Mouse (Mus musculus) induced T-regulatory cell, adult 2 months (primary cell): Measurements from ENCODE around the gene Mrpl9.

ENCODE experiments used
- DNase-seq: peaks from one replicate; pipeline ENCODE4 v3.0.0-alpha.2; 2012; ENCODE audit warnings: low read depth

The Mrpl9 gene

GRCm38 (mm10) chr3:94465632-94466430 lies 22.7 kb downstream of the Mrpl9 start:
- no peak for DNase-seq

- no peak for DNase-seq
Measured at GRCm38 (mm10) chr3:94468931-94469330, 25.8 kb downstream of the Mrpl9 start.

GRCm38 (mm10) chr3:94472447-94473114 lies 29.5 kb downstream of the Mrpl9 start:
- no peak for DNase-seq

GRCm38 (mm10) chr3:94473115-94473505 lies 30.0 kb downstream of the Mrpl9 start:
- no peak for DNase-seq

GRCm38 (mm10) chr3:94473567-94474232 lies 30.6 kb downstream of the Mrpl9 start:
- DNase-seq, result no peak

- DNase-seq, result no peak
Measured at GRCm38 (mm10) chr3:94476301-94477035, 33.4 kb downstream of the Mrpl9 start.

GRCm38 (mm10) chr3:94477444-94477843 lies 34.3 kb downstream of the Mrpl9 start:
- DNase-seq, result no peak

GRCm38 (mm10) chr3:94477981-94478422 lies 34.9 kb downstream of the Mrpl9 start, which contains the start of gene Celf3:
Gene Celf3 (plus strand): TSS chr3:94478295.
- no peak for DNase-seq

GRCm38 (mm10) chr3:94478591-94479169 lies 35.6 kb downstream of the Mrpl9 start:
- no peak for DNase-seq

GRCm38 (mm10) chr3:94479564-94479963 lies 36.4 kb downstream of the Mrpl9 start:
- no peak for DNase-seq

- DNase-seq, result no peak
Measured at GRCm38 (mm10) chr3:94480291-94480884, 37.3 kb downstream of the Mrpl9 start, which contains the start of gene Riiad1. Gene Riiad1 (minus strand): TSS chr3:94480341.

GRCm38 (mm10) chr3:94481429-94481828 lies 38.3 kb downstream of the Mrpl9 start:
- DNase-seq, result no peak

- peak; percentile 28 for DNase-seq
Measured at GRCm38 (mm10) chr3:94482764-94483385, 39.8 kb downstream of the Mrpl9 start.

GRCm38 (mm10) chr3:94483790-94484439 lies 40.8 kb downstream of the Mrpl9 start:
- peak; percentile 58 for DNase-seq

- DNase-seq, result no peak
Measured at GRCm38 (mm10) chr3:94485922-94486321, 42.8 kb downstream of the Mrpl9 start.

GRCm38 (mm10) chr3:94487581-94487980 lies 44.5 kb downstream of the Mrpl9 start:
- DNase-seq, result no peak

GRCm38 (mm10) chr3:94497162-94497561 lies 54.0 kb downstream of the Mrpl9 start:
- no peak for DNase-seq
